Mouse (Mus musculus) brain, embryonic 18.5 days (tissue): ENCODE measurements around the gene Theg.

ENCODE experiments used
- DNase-seq: peaks from one replicate; pipeline ENCODE4 v3.0.0-alpha.2; 2012; ENCODE audit warnings: low read depth, low spot score

The Theg gene

DNA sequence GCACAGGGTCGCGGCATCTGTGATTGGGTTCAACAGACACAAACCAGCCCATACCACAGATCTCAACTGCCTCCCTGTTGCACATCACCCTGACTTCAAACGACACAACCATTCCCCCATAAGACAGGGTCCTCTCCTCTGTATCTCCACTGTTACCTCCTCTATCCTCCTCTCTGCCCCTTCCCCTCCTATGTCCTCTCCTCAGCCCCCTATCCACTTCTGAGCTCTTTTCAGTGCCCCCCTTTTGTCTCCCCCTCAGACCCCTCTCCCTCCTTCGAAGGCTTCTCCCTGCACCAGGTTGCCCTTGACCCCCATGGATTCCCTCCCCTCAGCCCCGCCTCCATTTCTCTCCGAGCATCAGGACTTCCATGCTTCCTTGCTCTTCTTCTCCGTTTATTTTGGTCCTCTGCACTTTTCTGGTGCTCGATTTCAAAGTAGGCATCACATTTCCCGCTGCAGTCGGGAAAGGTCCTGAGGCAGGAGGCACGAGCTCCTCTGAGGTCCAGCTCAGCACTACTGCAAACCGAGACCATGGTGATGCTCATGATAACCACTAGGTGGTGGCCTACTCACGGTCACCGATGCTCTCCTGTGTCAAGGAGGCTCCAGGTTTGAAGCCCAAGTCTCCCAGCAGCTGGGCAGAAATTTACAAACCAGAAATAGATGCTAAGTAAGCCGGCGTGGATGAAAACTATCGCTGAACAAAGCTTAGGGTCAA is 7.9 kb upstream of the Theg start:
- no peak for DNase-seq

DNA sequence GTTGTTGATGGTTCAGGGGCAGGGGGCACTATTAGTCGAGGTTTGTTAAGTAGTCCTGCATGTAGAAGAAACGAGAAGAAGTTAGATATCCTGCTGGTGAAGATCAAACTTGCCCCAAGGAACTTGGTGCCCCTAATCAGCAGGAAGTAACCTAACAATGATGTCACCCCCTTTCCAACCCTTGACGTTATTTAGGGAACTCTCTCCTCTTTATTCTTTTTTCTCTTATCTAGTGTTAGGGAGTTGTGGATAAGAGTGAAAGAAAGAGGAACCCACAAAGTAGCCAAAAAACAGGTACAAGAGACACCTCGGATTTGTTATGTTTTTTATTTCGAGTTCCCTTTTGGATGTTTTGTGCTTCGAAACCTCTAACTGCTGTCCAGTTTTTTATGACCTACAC is 7.0 kb upstream of the Theg start:
- DNase-seq, result no peak

DNA sequence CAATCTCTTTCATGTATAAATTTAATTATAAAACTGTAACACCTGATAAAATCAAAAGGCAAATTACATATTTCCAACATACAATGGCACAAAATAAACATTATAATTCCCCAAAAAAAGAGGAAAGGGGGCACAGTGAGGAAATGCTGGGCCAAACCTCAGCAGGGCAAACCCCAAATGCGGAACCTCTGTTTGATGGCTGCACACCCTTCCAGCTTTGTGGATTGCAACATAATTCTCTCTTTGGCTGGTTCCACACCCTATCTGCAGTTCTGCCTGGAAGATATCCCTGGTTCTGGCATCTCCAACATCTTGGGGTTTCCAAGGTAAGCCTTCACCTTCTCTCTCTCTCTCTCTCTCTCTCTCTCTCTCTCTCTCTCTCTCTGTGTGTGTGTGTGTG is 3.6 kb upstream of the Theg start:
- DNase-seq, result no peak

DNA sequence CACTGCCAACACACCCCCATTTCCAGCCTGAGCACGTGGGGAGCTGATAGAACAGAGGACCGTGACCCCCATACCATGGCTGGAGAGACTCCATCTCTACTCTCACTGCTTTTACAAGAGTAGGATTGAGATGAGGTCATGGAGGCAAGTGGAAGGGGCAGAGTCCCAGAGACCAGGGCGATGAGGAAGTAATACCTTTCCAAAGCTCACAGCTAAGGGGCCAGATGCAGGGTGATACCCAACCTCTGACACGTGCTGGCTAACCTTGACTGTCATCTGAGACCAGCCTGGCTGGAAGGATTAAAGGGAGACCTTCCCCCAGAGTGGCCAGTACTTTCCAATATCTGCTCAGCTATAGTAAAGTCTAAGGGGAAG is 608 bp upstream of the Theg start:
- no peak for DNase-seq

DNA sequence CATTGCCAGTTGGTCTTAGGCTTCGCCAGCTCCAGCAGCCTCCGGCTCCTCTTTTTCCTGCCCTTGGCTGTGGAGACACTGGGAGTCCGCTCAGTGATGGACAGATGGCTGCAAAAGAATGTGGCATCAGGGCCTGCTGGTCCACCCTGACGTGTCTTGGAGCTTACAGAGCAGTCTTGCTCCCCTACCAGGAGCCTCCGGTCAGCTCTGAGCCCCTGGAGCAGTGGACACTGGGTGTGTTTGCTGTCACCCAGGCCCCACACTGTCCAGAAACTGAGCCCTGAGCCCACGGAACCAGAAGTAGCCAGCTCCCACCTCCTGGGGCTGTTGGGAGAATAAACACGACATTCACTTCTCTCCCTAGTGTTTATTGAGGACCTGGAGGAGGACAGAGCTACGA is 888 bp downstream of the Theg start:
- DNase-seq, result no peak

DNA sequence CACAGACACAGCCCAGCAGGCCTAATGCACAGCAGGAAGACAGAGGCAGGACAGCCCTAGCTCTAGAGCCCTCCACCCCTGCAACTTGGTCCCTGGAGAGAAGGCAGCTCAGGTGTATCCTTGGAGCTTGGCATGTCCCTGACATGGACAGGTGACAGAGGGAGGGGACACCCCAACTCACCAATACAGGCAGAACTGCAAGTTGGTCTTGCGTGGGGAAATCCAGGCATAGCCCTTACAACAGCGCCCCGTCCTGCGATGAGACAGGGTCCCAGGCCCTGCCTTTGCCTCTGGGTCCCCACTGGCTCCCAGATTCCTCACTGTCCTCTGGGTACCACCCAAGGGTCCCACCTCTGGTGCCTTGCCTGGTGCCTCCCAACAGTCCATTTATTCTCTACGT is 1.4 kb downstream of the Theg start:
- no peak for DNase-seq

DNA sequence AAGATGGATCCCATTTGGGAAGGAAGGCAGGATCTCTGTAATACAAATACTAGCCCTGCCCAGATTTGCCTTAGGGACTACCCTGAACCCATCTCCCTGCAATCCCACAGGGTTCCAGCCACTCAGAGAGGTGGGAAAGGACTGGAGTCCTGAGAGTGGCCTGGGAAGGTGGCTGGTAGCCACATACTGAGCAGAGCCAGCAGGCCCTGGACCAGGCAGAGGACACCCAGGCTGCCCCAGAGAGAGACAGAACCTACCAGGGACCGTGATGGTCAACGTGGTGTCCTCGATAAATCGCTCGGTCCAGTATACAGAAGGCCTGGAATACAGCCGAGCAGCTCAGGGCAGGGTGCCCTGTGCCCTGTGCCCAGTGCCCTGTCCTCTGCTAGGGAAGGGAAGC is 2.0 kb downstream of the Theg start:
- DNase-seq, result no peak

DNA sequence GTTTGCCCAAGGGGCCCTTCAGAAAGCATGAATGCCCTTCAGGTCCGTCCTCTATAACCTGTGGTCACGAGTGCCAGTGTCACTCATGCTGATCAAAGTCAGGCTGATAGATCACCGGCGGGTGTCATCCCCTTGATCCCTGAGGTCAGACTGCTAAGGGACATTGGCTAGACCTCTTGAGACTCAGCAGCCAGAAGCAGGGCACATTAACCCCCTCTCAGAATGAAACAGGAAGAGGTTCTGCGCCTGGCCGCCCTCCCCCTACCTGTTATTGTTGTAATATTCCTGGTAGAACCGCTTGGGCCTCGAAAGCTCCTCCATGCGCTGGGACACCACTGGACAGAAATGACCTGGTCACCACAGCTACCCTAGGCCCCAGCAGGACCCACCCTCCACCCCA is 2.7 kb downstream of the Theg start:
- DNase-seq, result no peak

DNA sequence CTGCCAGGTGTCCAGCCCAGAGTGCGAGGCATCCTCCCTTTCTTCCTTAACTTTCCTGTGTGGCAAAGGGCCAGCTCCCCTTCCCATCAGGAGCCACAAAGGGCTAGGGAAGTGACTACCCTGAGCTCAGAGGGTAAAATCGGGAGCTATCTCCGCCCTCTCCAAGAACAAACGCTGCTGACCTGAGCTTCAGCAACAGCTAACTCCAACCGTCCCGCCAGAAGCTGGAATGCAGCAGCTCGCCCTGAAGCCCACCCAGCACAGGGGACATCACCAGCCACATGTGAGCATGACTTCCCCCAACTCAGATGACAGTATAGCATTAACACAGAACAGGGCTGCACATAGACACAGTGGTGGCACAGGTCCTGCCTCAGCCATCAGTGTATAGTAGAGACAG is 3.1 kb downstream of the Theg start:
- no peak for DNase-seq

DNA sequence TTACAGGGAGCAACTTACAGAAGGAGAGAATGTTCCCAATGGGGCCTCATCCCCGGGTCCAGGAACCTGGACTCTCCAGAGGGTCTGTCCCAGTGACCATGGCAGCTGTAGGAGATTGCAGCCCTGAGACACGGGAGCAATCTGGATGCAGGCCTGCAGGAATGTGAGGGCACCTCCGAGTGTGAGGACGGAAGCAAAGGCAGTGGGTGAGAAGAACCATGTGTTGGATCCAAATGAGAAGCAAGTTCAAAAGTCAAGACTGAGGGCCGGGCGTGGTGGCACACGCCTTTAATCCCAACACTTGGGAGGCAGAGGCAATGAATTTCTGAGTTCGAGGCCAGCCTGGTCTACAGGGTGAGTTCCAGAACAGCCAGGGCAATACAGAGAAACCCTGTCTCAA is 5.6 kb downstream of the Theg start:
- DNase-seq, result no peak

DNA sequence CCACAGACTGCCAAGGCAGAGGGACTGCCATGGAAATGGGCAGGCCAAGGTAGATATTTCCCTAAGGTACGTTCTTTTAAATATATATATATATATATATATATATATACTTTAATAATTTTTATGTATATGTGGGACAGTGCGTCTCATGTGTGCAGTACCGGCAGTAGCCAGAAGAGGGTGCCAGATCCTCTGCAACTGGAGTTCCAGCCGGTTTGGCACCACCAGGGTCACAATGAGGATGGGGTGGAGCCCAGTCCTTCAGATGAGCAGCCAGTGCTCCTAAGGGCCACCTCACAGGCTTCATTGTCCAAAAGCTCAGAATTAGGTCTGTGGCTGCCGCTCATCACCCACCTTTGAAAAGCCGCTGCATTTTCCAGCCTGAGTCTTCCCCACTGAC is 6.3 kb downstream of the Theg start:
- DNase-seq, result no peak

DNA sequence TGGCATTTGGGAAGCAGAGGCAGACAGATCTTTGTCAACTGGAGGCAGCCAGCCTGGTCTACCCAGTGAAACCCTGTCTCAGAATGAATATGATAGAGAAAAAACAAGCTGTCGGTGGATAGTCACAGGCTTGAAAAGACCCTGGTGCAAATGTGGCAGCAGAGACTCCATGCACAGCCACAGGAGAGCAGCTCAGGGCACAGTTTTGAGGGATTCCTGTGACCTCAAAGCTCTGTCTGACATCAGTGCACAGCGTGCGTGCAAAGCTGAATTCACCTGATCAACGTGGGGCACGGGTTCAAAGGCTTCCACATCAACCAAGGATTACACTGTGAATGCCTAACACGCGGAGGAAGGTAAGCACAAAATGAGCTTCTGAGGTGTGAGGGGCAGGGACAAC is 6.8 kb downstream of the Theg start:
- no peak for DNase-seq

DNA sequence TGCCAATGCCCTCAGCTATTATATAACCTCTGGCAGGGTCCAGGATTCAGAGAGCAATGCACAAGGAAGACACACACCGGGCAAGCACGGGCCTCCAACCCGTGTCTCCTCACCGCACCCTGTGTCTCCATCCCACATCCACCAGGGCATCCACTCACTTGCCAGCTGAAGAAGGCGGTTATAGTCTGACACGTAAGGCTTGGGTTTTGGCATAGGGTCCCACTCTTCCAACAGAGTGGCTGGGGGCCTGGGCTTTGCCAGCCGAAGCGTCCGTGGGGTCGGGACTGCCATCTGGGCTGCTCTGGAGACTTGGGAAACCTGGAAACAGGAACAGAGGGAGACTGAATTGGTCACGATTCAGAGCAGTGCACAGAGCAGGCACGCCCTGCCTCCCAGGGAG is 7.3 kb downstream of the Theg start:
- no peak for DNase-seq

DNA sequence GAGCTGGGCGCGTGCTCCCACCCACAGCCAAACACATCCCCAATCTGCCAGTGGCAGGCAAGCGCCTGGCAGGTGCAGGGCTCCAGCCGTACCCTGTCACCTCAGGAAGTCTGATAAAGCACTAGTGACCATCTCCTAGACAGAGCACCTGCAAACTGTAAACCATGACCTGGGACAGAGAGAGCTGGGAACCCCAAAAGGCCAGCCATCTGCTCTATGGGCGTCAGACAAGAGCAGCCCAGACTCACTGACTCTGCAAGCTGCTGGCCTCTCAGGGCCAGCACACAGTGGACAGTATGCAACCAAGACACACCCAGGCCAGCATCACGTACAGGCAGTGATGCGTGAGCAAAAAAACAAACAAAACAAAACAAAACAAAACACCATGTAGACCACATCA is 8.2 kb downstream of the Theg start:
- no peak for DNase-seq

DNA sequence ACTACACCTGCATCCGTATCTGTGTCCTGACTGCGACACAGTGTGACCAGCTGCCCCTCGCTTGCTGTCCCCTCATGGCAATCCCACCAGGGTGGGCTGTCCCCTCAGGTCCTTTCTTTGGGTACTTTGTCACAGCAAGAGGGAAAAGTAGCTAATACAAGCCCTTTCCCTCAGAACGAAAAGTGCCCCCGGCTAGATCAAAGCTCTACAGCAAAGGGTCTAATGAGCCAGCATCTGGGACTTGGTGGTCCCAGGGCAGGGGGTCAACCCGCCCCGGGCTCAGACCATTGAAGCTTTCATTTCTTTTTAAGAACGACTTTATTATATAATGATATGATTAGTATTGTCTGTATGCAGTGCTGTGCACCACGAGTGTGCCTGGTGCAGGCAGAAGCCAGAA is 8.9 kb downstream of the Theg start:
- DNase-seq, result no peak

DNA sequence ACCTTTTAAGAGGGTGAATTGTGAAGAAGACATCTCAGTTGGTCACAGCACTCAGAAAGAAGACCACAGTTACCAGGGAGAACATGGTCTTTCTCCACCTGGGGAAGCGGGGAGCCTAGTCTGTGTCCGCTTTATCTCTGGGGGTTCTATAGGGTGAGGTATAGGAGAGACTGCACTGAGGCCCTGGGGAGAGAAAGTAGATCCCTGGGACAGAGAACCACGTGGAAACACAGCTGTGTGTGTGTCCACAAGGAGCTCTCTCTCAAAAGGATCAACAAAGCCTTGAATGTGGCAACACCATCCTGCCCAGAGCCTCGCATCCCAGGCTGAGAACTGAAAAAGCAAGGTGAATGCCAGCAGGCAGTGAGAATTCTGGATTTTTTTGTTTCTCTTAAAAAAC is 9.8 kb downstream of the Theg start:
- no peak for DNase-seq

DNA sequence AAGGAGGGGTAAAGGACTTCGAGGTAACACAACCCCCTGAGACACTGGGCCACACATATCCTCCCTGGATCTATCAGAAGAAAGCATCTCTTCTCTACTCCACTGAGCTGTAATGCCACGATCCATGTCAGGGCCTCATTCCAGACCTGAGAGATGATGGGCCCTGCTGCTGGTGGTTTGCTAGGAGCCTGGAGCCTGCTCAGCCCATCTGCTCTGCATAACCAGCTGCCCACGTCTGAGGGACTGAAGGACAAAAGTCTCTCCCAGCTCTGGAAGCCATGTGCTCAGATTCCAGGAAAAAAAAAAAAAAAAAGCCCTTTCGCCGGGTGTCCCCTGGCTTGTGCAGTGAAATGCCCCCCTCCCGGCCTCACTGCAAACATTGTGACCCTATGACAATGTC is 11.4 kb downstream of the Theg start:
- DNase-seq, result no peak

DNA sequence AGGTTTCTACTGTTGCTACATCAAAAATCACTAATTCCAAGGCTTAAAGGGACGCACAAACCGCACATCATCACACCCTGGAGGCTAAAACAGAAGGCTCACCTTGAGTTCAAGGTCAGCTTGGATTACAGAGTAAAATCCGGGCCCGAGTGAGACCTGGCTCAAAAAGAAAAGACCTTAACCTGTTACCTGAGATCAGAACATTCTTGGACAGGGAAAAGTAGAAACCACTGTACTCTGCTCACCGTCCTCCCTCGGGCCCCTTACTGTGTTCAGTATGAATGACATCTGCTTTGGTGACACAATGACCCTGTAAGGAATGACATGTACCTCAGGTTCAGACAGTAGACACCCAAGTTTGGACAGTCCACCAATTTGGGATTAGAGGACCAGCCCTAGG is 12.3 kb downstream of the Theg start:
- no peak for DNase-seq

DNA sequence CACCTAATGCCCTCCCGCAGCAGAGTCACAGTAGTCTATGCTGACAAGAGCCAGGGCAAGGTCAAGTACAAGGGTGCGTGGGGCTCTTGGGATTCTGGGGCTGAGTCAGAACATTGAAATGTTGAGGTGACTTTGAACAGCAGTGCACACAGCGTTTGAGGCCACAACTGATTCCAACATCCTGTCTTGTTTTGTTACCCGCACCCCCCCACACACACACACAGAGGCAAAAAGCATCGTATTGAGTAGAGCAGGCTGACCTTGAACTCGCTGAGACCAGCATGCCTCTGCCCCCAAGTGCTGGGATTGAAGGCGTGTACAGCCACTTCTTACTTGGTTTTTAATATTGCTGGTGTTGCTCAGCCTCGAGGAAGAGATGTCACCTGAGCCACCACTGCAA is 12.8 kb downstream of the Theg start:
- no peak for DNase-seq

DNA sequence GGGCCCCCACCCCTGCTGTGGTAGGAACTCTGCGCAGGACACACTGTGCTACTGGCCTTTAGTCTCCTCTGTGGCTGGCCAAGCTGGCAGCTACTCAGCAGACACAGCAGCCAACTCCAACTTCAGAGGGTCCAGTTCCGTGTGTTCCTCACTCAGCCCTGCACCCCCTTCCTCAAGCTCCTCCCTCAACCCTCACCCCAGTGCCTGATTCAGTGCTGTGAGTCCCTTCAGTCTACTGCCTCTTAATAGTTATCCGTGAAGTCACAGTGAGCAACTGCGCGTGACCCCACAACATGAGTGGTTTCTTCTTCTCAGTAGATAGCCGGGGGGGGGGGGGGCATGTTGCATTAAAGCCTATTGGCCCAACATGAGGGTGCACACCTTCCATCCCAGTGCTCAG is 13.5 kb downstream of the Theg start:
- DNase-seq, result no peak

DNA sequence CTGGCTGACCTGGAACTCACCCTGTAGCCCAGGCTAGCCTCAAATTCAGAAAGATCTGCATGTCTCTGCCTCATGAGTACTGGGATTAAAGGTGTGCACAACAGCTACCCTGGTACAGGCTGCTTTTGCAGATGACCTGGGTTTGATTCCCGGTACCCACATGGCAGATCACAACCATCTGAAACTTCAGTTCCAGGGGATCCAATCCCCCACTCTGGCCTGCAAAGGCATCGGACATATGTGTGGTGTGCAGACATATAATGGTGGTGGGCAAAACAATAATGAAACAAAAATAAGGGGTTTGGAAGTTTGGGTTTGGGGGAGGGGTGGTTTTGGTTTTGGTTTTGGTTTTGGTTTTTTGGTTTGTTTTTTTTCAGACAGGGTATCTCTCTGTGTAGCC is 15.8 kb downstream of the Theg start:
- no peak for DNase-seq

DNA sequence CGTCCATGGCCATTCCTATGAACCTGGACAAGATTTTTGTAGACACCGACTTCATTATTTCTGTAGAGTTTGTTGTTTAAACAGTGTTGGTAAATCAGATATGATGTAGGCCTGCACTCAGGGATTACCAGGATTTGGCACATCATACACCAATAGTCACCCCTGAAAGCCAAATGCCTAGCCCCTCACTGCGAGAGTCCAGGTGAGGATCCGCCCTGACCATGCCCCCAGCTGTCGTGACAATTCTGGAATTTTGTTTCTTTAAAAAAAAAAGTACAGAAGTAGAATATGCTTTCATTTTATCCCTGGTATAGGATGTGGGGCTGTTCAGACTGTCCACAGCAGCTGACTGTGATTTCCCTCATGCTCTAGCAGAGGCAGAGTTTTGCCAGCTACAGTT is 17.2 kb downstream of the Theg start:
- no peak for DNase-seq

DNA sequence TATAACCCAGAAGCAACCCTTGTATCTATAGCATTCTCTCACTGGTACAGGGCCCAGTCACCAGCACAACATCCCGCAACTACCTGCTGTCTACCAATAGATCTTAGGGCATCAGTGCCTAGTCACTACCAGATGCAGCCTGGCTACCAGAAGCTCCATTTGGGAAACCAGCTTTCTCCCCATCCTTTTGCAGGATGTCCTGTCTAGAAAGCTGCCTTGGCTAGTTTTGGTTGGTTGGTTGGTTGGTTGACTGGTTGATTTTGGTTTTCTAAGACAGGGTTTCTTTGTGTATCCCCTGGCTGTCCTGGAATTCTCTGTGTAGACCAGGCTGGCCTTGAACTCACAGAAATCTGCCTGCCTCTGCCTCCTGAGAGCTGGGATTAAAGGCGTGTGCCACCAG is 27.4 kb downstream of the Theg start:
- no peak for DNase-seq

DNA sequence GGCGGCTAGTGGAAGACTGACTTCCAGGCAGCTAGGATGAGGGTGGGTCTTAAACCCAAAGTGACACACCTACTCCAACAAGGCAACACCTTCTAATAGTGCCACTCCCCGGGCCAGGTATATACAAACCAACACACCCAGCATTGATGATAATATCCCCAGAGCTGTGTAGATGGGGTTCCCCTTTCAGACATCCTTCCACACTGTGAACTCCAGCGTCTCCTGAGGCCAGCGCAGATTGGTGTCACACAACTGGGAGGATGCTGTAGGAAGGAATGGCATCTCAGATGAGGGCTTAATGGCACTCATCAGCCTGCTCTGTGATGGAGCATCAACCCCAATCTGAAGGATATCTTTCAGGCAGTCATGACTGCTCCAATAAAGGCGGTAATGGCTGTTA is 29.6 kb downstream of the Theg start:
- no peak for DNase-seq

DNA sequence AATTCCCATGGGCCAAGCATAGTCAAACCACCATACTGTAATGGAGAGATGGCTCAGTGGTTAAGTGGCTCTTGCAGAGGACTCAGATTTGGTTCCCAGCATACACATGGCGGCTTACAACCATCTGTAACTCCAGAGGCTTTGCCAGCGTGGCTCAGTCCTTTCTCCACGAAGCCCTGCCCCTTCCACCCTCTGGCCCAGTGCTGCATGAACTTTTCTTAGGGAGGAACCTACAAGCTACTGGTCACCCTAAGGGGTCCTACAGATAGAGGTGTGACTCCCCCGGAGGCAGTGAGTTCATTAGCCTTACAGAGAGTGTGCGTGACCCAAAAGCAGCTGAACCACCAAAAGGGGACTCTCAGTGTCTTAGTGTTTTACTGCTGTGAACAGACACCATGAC is 30.2 kb downstream of the Theg start:
- no peak for DNase-seq
